Mouse (Mus musculus) liver, embryonic 15.5 days (tissue): ENCODE measurements around the gene Psg26. TPM values are rescaled to one million over a fixed set of nuclear protein-coding genes. Genes with fewer than 3 reads are reported as not detected.
"Not testable (repeated sequence)": the region's sequence is repeated elsewhere in the genome, so short reads cannot be mapped to it uniquely, and the experiment has no call there.

Experiments
- ATAC-seq: fragments of 200-750 bp; cut with Nextera tagmentation; 2 replicates; pipeline ENCODE4 v1.8.0; 2017; ENCODE audit warnings: moderate number of reproducible peaks, mild to moderate bottlenecking, moderate library complexity; ENCODE audit not compliant: insufficient read depth
- H3K27ac ChIP-seq: fragments of 300-500 bp; sonication (generic); replicated peaks from 2 replicates; pipeline ENCODE4 v1.5.1; 2015; ENCODE audit warnings: mild to moderate bottlenecking, inconsistent platforms
- H3K27me3 ChIP-seq: fragments of 300-500 bp; sonication (generic); 2 replicates; pipeline ENCODE4 v1.6.1; 2015; ENCODE audit warnings: mild to moderate bottlenecking, inconsistent platforms
- H3K36me3 ChIP-seq: fragments of 300-500 bp; sonication (generic); replicated peaks from 2 replicates; pipeline ENCODE4 v1.6.1; 2015; ENCODE audit warnings: moderate library complexity, mild to moderate bottlenecking, inconsistent platforms
- H3K4me1 ChIP-seq: fragments of 300-500 bp; sonication (generic); replicated peaks from 2 replicates; pipeline ENCODE4 v1.6.1; 2015; ENCODE audit warnings: inconsistent platforms
- H3K4me2 ChIP-seq: fragments of 300-500 bp; sonication (generic); 2 replicates; pipeline ENCODE4 v1.6.1; 2015; ENCODE audit warnings: moderate library complexity, mild to moderate bottlenecking, inconsistent platforms
- H3K4me3 ChIP-seq: fragments of 300-500 bp; sonication (generic); replicated peaks from 2 replicates; pipeline ENCODE4 v1.5.1; 2015; ENCODE audit warnings: mild to moderate bottlenecking, inconsistent platforms
- H3K9ac ChIP-seq: fragments of 300-500 bp; sonication (generic); 2 replicates; pipeline ENCODE4 v1.6.1; 2015; ENCODE audit warnings: moderate library complexity, mild to moderate bottlenecking, inconsistent platforms
- H3K9me3 ChIP-seq: fragments of 300-500 bp; sonication (generic); replicated peaks from 2 replicates; pipeline ENCODE4 v1.6.1; 2016; ENCODE audit warnings: inconsistent platforms
- WGBS: fragments of 180-500 bp; shearing (Covaris S2); methylation state at CpG from one replicate; pipeline ENCODE4 v1.1.7; 2015; ENCODE audit warnings: mixed read lengths; ENCODE audit not compliant: insufficient replicate concordance; 5-methylcytosine and 5-hydroxymethylcytosine counted together
- polyA plus RNA-seq: library from polyadenylated mRNA; unstranded; fragments of >200 nt; fragmentation: Nextera tagmentation; extraction: Ambion mirVana; gene quantifications from 2 replicates; pipeline ENCODE4 v1.2.1, GENCODE M21; 2015

Psg26 gene
- not detected in 2 replicates for polyA plus RNA-seq

DNA sequence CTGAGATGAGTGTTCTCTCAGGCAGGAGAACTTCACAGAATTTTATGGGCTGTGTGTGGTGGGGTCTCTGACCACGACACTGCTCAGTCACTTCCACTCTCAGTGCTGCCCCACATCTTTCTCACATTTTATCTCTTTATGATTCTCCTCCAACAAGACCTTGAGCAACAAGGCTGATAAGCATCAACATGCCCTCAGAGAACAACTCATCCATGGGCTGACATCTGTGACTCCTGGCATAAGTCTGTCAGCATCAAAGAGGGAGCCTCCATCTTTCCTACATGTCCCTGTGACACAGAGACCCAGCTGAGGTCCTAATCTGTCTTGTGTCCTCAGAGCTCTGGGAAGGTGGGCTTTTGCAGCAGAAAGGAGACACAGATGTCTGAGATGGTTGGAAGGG, at the start of gene Psg26:
Psg26 (minus strand) TSS at position 101 of the 400 bp plus-strand sequence.
- no peaks in the 10 kb centered on the region for H3K9me3 ChIP-seq
- no peak within 1 kb of the TSS for H3K9ac ChIP-seq
- no peaks in the 10 kb centered on the region for H3K36me3 ChIP-seq
- H3K27ac ChIP-seq, result no peak within 1 kb of the TSS
- H3K4me2 ChIP-seq, result no peak within 1 kb of the TSS
- WGBS, result 33% methylated on average over 1 of the region's 1 CpGs
- H3K4me1 ChIP-seq, result no peaks in the 10 kb centered on the region
- no peaks in the 10 kb centered on the region for H3K27me3 ChIP-seq
- no peak for ATAC-seq
- H3K4me3 ChIP-seq, result no peak within 1 kb of the TSS

DNA sequence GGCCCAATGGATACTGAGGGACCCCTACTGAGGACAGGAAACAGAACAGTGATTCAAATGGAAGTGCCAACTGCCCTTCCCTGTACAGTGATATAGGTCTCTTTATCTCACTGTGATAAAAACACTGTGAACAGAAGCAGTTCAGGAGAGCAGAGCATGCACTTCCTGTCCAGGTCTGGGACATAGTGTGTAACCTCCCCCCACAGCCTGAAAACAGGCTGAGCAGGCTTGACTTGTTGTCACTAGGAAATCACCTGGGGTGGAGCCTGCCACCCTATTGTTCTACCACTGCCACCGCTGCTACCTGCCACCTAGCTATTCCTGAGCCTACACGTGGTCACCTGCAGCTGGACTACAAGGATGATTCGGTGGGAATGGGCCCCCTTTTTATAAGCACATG, 49.4 kb upstream of the Psg26 start:
- no peaks in the 10 kb centered on the region for H3K4me1 ChIP-seq
- no peaks in the 10 kb centered on the region for H3K36me3 ChIP-seq
- no peaks in the 10 kb centered on the region for H3K9me3 ChIP-seq
- H3K27ac ChIP-seq, result no peak overlapping the region
- WGBS, result 41% methylated on average over 3 of the region's 3 CpGs
- no peak overlapping the region for H3K4me3 ChIP-seq
- H3K4me2 ChIP-seq, result no peak overlapping the region
- no peak overlapping the region for H3K9ac ChIP-seq
- no peaks in the 10 kb centered on the region for H3K27me3 ChIP-seq
- no peak for ATAC-seq

DNA sequence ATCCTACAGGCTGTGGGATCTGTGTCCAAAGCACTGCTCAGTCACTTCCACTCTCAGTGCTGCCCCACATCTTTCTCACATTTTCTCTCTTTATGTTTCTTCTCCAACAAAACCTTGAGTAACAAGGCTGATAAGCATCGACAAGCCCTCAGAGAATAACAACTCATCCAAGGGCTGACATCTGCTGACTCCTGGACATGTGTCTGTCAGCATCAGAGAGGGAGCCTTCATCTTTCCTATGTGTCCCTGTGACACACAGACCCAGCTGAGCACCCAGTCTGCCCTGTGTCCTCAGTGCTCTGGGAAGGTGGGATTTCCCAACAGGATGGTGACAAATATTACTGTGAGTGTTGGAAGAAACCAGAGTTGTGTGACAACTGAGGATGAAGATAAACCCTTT, 48.2 kb upstream of the Psg26 start, which contains the start of gene Psg25:
Psg25 (minus strand) TSS at position 101 of the 400 bp plus-strand sequence.
- H3K36me3 ChIP-seq, result no peaks in the 10 kb centered on the region
- H3K27ac ChIP-seq, result no peak within 1 kb of the TSS
- ATAC-seq, result no peak
- H3K4me3 ChIP-seq, result no peak within 1 kb of the TSS
- no peak within 1 kb of the TSS for H3K9ac ChIP-seq
- H3K4me1 ChIP-seq, result no peaks in the 10 kb centered on the region
- no peaks in the 10 kb centered on the region for H3K9me3 ChIP-seq
- H3K4me2 ChIP-seq, result no peak within 1 kb of the TSS
- WGBS, result 58% methylated on average over 1 of the region's 1 CpGs
- no peaks in the 10 kb centered on the region for H3K27me3 ChIP-seq

DNA sequence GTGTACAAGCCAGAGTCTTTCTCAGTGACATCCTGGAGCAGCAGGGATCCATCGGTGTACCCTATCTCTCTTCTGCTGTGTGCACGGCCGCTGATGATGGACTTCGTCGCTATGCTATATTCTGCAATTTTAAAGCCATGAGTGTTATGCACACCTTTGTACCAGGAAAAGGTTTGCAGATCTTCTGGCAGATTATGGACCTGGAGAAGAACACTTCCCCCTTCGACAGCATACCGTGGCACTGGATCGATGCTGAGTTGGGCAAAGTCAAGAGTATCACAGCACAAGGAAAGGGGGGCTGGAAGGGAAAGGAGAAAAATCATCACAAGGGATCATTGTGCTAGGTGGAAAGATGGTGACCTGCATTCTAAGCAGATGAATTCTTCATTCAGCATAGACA, 40.7 kb upstream of the Psg26 start:
- Histone ChIP-seq H3K36me3 (no peaks in the 10 kb centered on the region), H3K4me2 (no peak overlapping the region), H3K4me1 (no peaks in the 10 kb centered on the region), H3K4me3 (no peak overlapping the region), H3K9ac (no peak overlapping the region), H3K27ac (no peak overlapping the region), H3K27me3 (no peaks in the 10 kb centered on the region), H3K9me3 (no peaks in the 10 kb centered on the region)
- ATAC-seq, result no peak
- 82% methylated on average over 8 of the region's 8 CpGs for WGBS

DNA sequence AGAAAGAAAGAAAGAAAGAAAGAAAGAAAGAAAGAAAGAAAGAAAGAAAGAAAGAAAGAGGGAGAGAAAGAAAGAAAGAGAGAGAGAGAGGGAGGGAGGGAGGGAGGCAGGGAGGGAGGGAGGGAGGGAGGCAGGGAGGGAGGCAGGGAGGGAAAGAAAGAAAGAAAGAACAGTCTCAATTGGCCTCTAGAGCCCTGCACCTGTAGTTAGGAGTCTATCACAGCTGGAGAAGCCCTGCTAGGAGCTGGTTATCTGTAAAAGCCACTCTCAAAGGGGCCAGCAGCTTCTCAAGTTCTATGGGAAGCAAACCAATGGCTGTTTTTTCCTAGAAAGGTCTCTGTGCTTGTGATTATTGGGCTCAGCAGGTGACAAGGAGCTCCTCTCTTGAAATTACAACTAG, 28.9 kb upstream of the Psg26 start:
- H3K27ac ChIP-seq, H3K9ac ChIP-seq, H3K4me2 ChIP-seq, H3K27me3 ChIP-seq, H3K9me3 ChIP-seq, H3K36me3 ChIP-seq, H3K4me1 ChIP-seq, ATAC-seq, H3K4me3 ChIP-seq: not testable (repeated sequence)

DNA sequence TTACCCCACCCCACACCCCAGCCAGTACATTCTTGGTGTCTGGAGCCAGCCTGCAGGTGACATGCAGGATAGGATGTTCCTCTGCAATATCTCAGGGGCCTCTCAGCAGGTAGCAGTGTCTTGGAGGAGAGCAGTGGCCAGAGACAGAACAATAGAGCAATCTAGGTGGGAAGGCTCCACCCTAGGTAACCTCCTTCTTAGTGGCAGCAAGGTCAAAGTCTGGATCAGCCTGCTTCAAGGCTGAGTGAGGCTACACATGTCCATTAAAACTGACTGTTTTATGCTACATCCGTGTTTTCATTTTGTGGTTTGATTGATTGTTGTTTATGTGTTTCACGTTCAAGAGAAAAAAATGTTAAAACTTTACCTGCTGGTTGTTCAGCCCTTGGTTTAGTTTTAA, 28.4 kb upstream of the Psg26 start:
- H3K9ac ChIP-seq, H3K27ac ChIP-seq, H3K36me3 ChIP-seq, H3K4me3 ChIP-seq, ATAC-seq, H3K4me1 ChIP-seq, H3K9me3 ChIP-seq, H3K4me2 ChIP-seq, H3K27me3 ChIP-seq: not testable (repeated sequence)
- WGBS, result 41% methylated on average over 2 of the region's 2 CpGs

DNA sequence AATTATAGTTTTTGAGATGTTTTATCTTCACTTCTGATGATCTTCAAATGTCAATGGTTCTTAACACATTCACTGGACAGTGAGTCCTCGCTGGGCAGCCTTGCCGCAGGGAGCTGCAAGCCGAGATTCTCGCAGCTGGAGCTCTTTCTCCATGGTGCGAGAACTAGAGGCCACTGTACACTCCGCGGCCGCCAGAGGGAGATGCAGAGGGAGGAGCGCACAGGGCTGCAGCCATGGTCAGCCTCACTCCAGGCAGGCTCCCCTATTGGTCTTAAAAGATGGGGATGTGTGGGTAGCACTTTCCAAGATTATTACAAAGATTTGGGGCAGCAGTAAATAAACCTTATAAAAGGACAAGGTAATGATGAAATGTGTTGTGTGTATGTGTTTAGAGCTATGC, 27.5 kb upstream of the Psg26 start:
- H3K9ac ChIP-seq, result no peak overlapping the region
- 20% methylated on average over 9 of the region's 9 CpGs for WGBS
- H3K4me3 ChIP-seq, result no peak overlapping the region
- no peak overlapping the region for H3K27ac ChIP-seq
- no peak for ATAC-seq
- no peaks in the 10 kb centered on the region for H3K36me3 ChIP-seq
- no peaks in the 10 kb centered on the region for H3K9me3 ChIP-seq
- H3K4me1 ChIP-seq, result no peaks in the 10 kb centered on the region
- H3K4me2 ChIP-seq, result no peak overlapping the region
- no peaks in the 10 kb centered on the region for H3K27me3 ChIP-seq

DNA sequence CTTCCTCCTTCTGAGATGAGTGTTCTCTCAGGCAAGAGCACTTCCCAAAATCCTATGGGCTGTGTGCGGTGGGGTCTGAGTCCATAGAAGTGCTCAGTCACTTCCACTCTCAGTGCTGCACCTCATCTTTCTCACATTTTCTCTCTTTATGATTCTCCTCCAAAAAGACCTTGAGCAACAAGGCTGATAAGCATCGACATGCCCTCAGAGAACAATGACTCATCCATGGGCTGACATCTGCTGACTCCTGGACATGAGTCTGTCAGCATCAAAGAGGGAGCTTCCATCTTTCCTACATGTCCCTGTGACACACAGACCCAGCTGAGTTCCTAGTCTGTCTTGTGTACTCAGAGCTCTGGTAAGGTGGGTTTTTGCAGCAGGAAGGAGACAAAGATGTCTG, 52.0 kb downstream of the Psg26 start, which contains the start of gene Psg28:
Psg28 (minus strand) TSS at position 101 of the 400 bp plus-strand sequence.
- H3K27me3 ChIP-seq, H3K9me3 ChIP-seq, H3K27ac ChIP-seq, H3K36me3 ChIP-seq, H3K9ac ChIP-seq, ATAC-seq, H3K4me2 ChIP-seq, H3K4me3 ChIP-seq, H3K4me1 ChIP-seq: not testable (repeated sequence)
- WGBS, result 52% methylated on average over 2 of the region's 2 CpGs

Other genes with a start within 250 kb of the Psg26 start
- not detected in 2 replicates for gene Mill1, start 238.8 kb downstream of the Psg26 start, polyA plus RNA-seq
- not detected in 2 replicates for gene Psg18, start 129.2 kb downstream of the Psg26 start, polyA plus RNA-seq
- not detected in 2 replicates for gene Psg28, start 52.1 kb downstream of the Psg26 start, polyA plus RNA-seq
- gene Psg25, start 48.1 kb upstream of the Psg26 start, polyA plus RNA-seq, result not detected in 2 replicates
- not detected in 2 replicates for gene Psg27, start 83.1 kb upstream of the Psg26 start, polyA plus RNA-seq
- not detected in 2 replicates for gene Psg23, start 132.3 kb upstream of the Psg26 start, polyA plus RNA-seq
- gene Psg21, start 172.5 kb upstream of the Psg26 start, polyA plus RNA-seq, result not detected in 2 replicates
- gene Psg20, start 202.0 kb upstream of the Psg26 start, polyA plus RNA-seq, result not detected in 2 replicates
- gene Psg22, start 233.9 kb upstream of the Psg26 start, polyA plus RNA-seq, result 0.07 and 0.16 TPM in 2 replicates